Mouse (Mus musculus) neural tube, embryonic 11.5 days (tissue): Measurements from ENCODE around the gene Col26a1. TPM values are rescaled to one million over a fixed set of nuclear protein-coding genes. Genes with fewer than 3 reads are reported as not detected.

Experiments used
- ATAC-seq: fragments of 200-750 bp; cut with Nextera tagmentation; 2 replicates; pipeline ENCODE4 v1.8.0; 2017; ENCODE audit warnings: moderate number of reproducible peaks, mild to moderate bottlenecking, moderate TSS enrichment, moderate library complexity; ENCODE audit not compliant: insufficient read depth, low FRiP score, low TSS enrichment
- DNase-seq: peaks from one replicate; pipeline ENCODE4 v3.0.0-alpha.2; 2015; ENCODE audit warnings: low spot score
- H3K27ac ChIP-seq: fragments of 300-500 bp; sonication (generic); 2 replicates; pipeline ENCODE4 v1.5.1; 2014; ENCODE audit warnings: low read depth, mild to moderate bottlenecking, low read length
- H3K27me3 ChIP-seq: fragments of 300-500 bp; sonication (generic); 2 replicates; pipeline ENCODE4 v1.6.1; 2014; ENCODE audit warnings: mild to moderate bottlenecking, low read length, mixed read lengths; ENCODE audit not compliant: control insufficient read depth, insufficient read depth
- H3K36me3 ChIP-seq: fragments of 300-500 bp; sonication (generic); 2 replicates; pipeline ENCODE4 v1.6.1; 2014; ENCODE audit warnings: mild to moderate bottlenecking, low read length, moderate library complexity, mixed read lengths; ENCODE audit not compliant: control insufficient read depth, insufficient read depth
- H3K4me1 ChIP-seq: fragments of 300-500 bp; sonication (generic); 2 replicates; pipeline ENCODE4 v1.6.1; 2014; ENCODE audit warnings: low read length, mixed read lengths; ENCODE audit not compliant: control insufficient read depth, insufficient read depth
- H3K4me2 ChIP-seq: fragments of 300-500 bp; sonication (generic); 2 replicates; pipeline ENCODE4 v1.6.1; 2014; ENCODE audit warnings: low read depth, mild to moderate bottlenecking, moderate library complexity
- H3K4me3 ChIP-seq: fragments of 300-500 bp; sonication (generic); 2 replicates; pipeline ENCODE4 v1.5.1; 2014; ENCODE audit warnings: low read depth, low read length
- H3K9ac ChIP-seq: fragments of 300-500 bp; sonication (generic); 2 replicates; pipeline ENCODE4 v1.6.1; 2014; ENCODE audit warnings: mild to moderate bottlenecking, low read length
- H3K9me3 ChIP-seq: fragments of 300-500 bp; sonication (generic); 2 replicates; pipeline ENCODE4 v1.6.1; 2016; ENCODE audit warnings: low read length; ENCODE audit not compliant: control insufficient read depth
- WGBS: fragments of 180-500 bp; shearing (Covaris S2); extraction: QIAGEN DNeasy Blood & Tissue Kit; methylation state at CpG from one replicate; pipeline ENCODE4 v1.1.7; 2014; 5-methylcytosine and 5-hydroxymethylcytosine counted together
- polyA plus RNA-seq: library from polyadenylated mRNA; unstranded; fragments of >200 nt; fragmentation: Nextera tagmentation; extraction: Ambion mirVana; gene quantifications from 2 replicates; pipeline ENCODE4 v1.2.1, GENCODE M21; 2014

Col26a1 gene
- polyA plus RNA-seq, 1 experiment from 2014 or later: 51.6 TPM

DNA sequence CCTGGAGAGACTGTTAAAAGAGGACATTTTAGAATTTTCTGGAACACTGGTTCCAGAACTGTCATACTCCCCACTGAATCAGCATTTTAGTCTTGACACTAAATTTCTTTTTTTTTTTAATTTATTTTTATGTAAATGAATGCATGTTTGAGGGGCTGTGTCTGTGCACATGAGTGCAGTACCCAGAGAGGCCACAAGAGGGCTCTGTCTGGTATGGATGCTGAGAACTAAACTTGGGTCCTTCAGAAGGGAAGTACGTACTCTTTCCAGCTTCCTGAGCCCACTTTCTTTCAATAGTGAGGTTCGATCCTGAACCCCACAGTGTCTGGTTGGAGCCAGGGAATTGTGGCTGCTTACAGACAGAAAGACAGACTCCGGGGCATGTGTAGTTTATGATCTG lies 177.5 kb downstream of the Col26a1 start:
- Histone ChIP-seq H3K9me3 (no peaks in the 10 kb centered on the region), H3K4me1 (no peaks in the 10 kb centered on the region), H3K9ac (no peak overlapping the region), H3K27me3 (no peaks in the 10 kb centered on the region), H3K4me2 (no peak overlapping the region), H3K27ac (no peak overlapping the region), H3K4me3 (no peak overlapping the region), H3K36me3 (no peaks in the 10 kb centered on the region)
- 96% methylated on average over 3 of the region's 3 CpGs for WGBS
- ATAC-seq (no peak), DNase-seq (no peak)

- Histone ChIP-seq H3K4me3 (no peak overlapping the region), H3K9me3 (no peaks in the 10 kb centered on the region), H3K27ac (no peak overlapping the region), H3K36me3 (no peaks in the 10 kb centered on the region), H3K4me1 (no peaks in the 10 kb centered on the region), H3K9ac (no peak overlapping the region), H3K4me2 (no peak overlapping the region), H3K27me3 (no peaks in the 10 kb centered on the region)
- DNase-seq (no peak), ATAC-seq (no peak)
- 81% methylated on average over 8 of the region's 8 CpGs for WGBS
Measured at GRCm38 (mm10) chr5:136704151-136704550, 178.9 kb downstream of the Col26a1 start.

GRCm38 (mm10) chr5:136703751-136704150 lies 179.3 kb downstream of the Col26a1 start:
- no peak overlapping the region for H3K27ac ChIP-seq
- no peak for ATAC-seq
- 38% methylated on average over 3 of the region's 3 CpGs for WGBS

DNA sequence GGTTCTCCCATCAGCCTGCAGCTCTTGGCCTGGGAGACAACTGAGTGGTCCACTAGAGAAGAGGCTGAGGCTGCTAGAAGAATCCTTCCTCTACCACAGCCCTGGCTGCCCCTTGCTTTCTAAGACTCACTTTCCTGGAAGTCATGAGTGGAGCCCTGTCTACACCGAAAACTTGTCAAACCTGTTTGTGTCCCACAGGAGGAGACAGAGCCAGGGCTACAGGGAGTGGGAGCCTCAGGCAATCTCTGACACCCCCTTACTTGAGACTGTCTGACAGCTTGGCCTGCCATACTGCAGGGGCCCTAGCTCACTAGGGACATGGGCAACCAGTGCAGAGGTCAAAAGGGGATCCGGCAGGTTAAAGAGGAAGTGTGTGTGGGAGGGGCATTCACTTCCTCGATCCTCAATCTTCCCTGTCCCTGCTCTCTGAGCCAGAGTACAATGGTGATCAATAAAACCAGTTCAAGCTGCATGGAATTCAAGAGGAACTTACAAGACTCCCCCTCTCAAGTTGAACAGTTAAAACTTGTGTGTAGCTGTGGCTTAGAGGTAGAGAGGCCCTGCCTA lies 180.8 kb downstream of the Col26a1 start:
- Histone ChIP-seq H3K27ac (no peak overlapping the region), H3K4me3 (no peak overlapping the region), H3K9ac (no peak overlapping the region), H3K9me3 (no peaks in the 10 kb centered on the region), H3K27me3 (no peaks in the 10 kb centered on the region), H3K4me1 (no peaks in the 10 kb centered on the region), H3K4me2 (no peak overlapping the region), H3K36me3 (no peaks in the 10 kb centered on the region)
- DNase-seq: no peak
- WGBS: 82% methylated on average over 3 of the region's 3 CpGs
- ATAC-seq: no peak

More at GRCm38 (mm10) chr5:136703751-136704150, 179.3 kb downstream of the Col26a1 start:
- Histone ChIP-seq H3K4me1 (no peaks in the 10 kb centered on the region), H3K9me3 (no peaks in the 10 kb centered on the region), H3K4me3 (no peak overlapping the region), H3K9ac (no peak overlapping the region), H3K4me2 (no peak overlapping the region), H3K27me3 (no peaks in the 10 kb centered on the region), H3K36me3 (no peaks in the 10 kb centered on the region)
- DNase-seq: peak; percentile 53

DNA sequence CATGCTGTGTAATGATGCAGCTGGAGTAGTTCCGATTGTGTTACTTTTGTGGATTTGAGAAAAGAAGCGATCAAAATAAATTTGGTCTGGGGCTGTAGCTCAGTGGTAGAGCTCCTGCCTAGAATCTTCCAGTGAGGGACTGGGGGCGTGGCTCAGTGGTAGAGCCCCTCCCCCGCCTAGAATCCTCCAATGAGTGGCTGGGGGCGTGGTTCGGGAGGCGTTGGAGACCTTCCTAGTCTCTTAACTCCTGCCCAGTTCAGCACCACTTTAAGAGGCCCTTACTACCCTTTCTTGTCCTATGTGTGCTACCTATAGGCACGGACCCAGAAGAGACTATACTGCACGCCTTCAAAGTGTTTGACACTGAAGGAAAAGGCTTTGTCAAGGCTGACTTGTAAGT lies 185.4 kb downstream of the Col26a1 start:
- no peaks in the 10 kb centered on the region for H3K4me1 ChIP-seq
- no peak for ATAC-seq
- no peaks in the 10 kb centered on the region for H3K9me3 ChIP-seq
- H3K36me3 ChIP-seq: no peaks in the 10 kb centered on the region
- 76% methylated on average over 9 of the region's 9 CpGs for WGBS
- H3K4me2 ChIP-seq: no peak overlapping the region
- no peak overlapping the region for H3K4me3 ChIP-seq
- no peak for DNase-seq
- no peaks in the 10 kb centered on the region for H3K27me3 ChIP-seq
- H3K27ac ChIP-seq: no peak overlapping the region
- no peak overlapping the region for H3K9ac ChIP-seq

GRCm38 (mm10) chr5:136696516-136696915 lies 186.5 kb downstream of the Col26a1 start:
- ATAC-seq (no peak), DNase-seq (no peak)
- WGBS: 68% methylated on average over 5 of the region's 5 CpGs
- no peaks in the 10 kb centered on the region for H3K27me3 ChIP-seq
- no peak overlapping the region for H3K4me3 ChIP-seq
- no peak overlapping the region for H3K9ac ChIP-seq
- no peak overlapping the region for H3K27ac ChIP-seq
- H3K4me1 ChIP-seq: no peaks in the 10 kb centered on the region
- no peak overlapping the region for H3K4me2 ChIP-seq
- no peaks in the 10 kb centered on the region for H3K9me3 ChIP-seq
- no peaks in the 10 kb centered on the region for H3K36me3 ChIP-seq

DNA sequence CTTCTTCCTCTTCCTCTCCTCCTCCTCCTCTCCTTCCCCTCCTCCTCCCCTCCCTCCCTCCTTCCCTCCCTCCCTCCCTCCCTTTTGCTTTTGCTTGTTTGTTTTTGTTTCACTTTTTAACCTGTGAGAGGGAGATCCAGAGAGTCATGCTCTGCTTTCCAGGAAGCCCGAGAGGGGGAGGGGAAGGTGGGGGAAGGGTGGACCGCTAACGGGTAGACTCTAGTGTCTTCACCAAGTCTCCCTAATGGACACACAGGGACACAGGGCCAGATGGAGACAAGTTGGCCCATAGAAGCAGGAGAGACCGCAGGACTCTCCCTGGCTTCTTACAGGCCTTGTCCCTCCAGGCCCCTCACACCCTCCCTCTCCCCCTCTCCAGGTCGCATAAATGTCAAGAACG lies 188.0 kb downstream of the Col26a1 start:
- Histone ChIP-seq H3K4me3 (no peak overlapping the region), H3K4me1 (no peaks in the 10 kb centered on the region), H3K27me3 (no peaks in the 10 kb centered on the region), H3K27ac (no peak overlapping the region), H3K36me3 (no peaks in the 10 kb centered on the region), H3K9ac (no peak overlapping the region), H3K4me2 (no peak overlapping the region), H3K9me3 (no peaks in the 10 kb centered on the region)
- no peak for DNase-seq
- 66% methylated on average over 6 of the region's 6 CpGs for WGBS
- no peak for ATAC-seq

DNA sequence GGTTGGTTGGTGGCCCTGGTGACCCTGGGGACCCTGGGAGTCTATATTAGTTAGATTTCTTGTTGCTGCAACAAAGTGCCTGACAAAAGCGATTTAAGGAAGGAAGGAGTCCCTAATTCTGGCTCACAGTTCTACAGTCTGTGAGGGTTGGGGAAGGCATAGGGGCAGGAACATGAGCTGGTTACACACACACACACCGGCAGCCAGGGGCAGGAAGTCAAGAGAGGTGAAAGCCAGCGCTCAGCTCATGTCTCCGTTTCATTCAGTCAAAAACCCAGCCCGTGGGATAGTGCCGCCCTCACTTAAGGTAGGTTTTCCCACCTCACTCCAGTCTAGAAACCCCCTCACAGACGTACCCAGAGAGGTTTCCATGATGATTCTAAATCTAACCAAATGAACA lies 189.6 kb downstream of the Col26a1 start:
- no peaks in the 10 kb centered on the region for H3K27me3 ChIP-seq
- ATAC-seq: no peak
- no peak overlapping the region for H3K4me3 ChIP-seq
- H3K9ac ChIP-seq: no peak overlapping the region
- WGBS: 80% methylated on average over 7 of the region's 7 CpGs
- DNase-seq: no peak
- H3K9me3 ChIP-seq: no peaks in the 10 kb centered on the region
- no peaks in the 10 kb centered on the region for H3K36me3 ChIP-seq
- H3K4me1 ChIP-seq: no peaks in the 10 kb centered on the region
- H3K27ac ChIP-seq: no peak overlapping the region
- H3K4me2 ChIP-seq: no peak overlapping the region

- Histone ChIP-seq H3K27me3 (no peaks in the 10 kb centered on the region), H3K27ac (no peak within 1 kb of the TSS), H3K4me2 (no peak within 1 kb of the TSS), H3K36me3 (no peaks in the 10 kb centered on the region), H3K9me3 (no peaks in the 10 kb centered on the region), H3K9ac (no peak within 1 kb of the TSS), H3K4me1 (no peaks in the 10 kb centered on the region), H3K4me3 (no peak within 1 kb of the TSS)
- ATAC-seq: no peak
- DNase-seq: no peak
- WGBS: 80% methylated on average over 4 of the region's 4 CpGs
Measured at GRCm38 (mm10) chr5:136692784-136693183, 190.2 kb downstream of the Col26a1 start, which contains the start of gene Myl10. Gene Myl10 (plus strand): TSS chr5:136693146.
